Mouse (Mus musculus) C2C12 (cell line): ENCODE results near the gene Tmem86a. TPM values are rescaled to one million over a fixed set of nuclear protein-coding genes. Genes with fewer than 3 reads are reported as not detected.

ENCODE experiments used
- H3K27me3 ChIP-seq: one replicate; pipeline ENCODE4 v1.6.1; 2011; ENCODE audit not compliant: control insufficient read depth, insufficient read depth, insufficient read length
- H3K36me3 ChIP-seq: one replicate; pipeline ENCODE4 v1.6.1; 2011; ENCODE audit not compliant: control insufficient read depth, insufficient read depth
- H3K4me3 ChIP-seq: one replicate; pipeline ENCODE4 v1.5.1; 2011; ENCODE audit warnings: mild to moderate bottlenecking, control low read depth; ENCODE audit not compliant: poor library complexity, insufficient read depth, severe bottlenecking
- H3K79me2 ChIP-seq: one replicate; pipeline ENCODE4 v1.6.1; 2011; ENCODE audit not compliant: control insufficient read depth, insufficient read depth
- H3K79me3 ChIP-seq: one replicate; pipeline ENCODE4 v1.6.1; 2011; ENCODE audit warnings: low read depth, control low read depth
- H3ac ChIP-seq: one replicate; pipeline ENCODE3; 2011; ENCODE audit warnings: low read depth; ENCODE audit not compliant: control insufficient read depth, insufficient read length
- CEBPB ChIP-seq: IDR thresholded peaks from one replicate; pipeline ENCODE4 v1.6.1; 2011; ENCODE audit warnings: low read depth, mild to moderate bottlenecking, control low read depth, moderate library complexity
- CTCF ChIP-seq: IDR thresholded peaks from one replicate; pipeline ENCODE4 v1.5.1; 2011; ENCODE audit not compliant: control insufficient read depth, insufficient read depth, insufficient read length
- FOSL1 ChIP-seq: IDR thresholded peaks from one replicate; pipeline ENCODE4 v1.8.0; 2011; ENCODE audit warnings: mild to moderate bottlenecking, low read length; ENCODE audit not compliant: poor library complexity, insufficient read depth, severe bottlenecking
- MAX ChIP-seq: IDR thresholded peaks from one replicate; pipeline ENCODE4 v1.6.1; 2011; ENCODE audit warnings: mild to moderate bottlenecking, control low read depth
- MYOD1 ChIP-seq: IDR thresholded peaks from one replicate; pipeline ENCODE4 v1.6.1; 2011; ENCODE audit warnings: low read depth; ENCODE audit not compliant: control insufficient read depth, insufficient read length
- MYOG ChIP-seq: IDR thresholded peaks from one replicate; pipeline ENCODE4 v1.6.1; 2011; ENCODE audit not compliant: control insufficient read depth, insufficient read length; ENCODE audit errors: extremely low read depth
- USF1 ChIP-seq: IDR thresholded peaks from one replicate; pipeline ENCODE4 v1.6.1; 2011; ENCODE audit warnings: low read depth, mild to moderate bottlenecking, control low read depth, moderate library complexity
- long read RNA-seq, 2 experiments: library from polyadenylated mRNA; unstranded; transcript quantifications; one replicate each; pipeline ENCODE4 v2.0.0; 2019 to 2020
- polyA plus RNA-seq: library from polyadenylated mRNA; unstranded; fragments of >200 nt; fragmentation: generic; extraction: Trizol; gene quantifications from one replicate; pipeline ENCODE4 v1.2.1, GENCODE M21; 2012; ENCODE audit warnings: missing spikeins

Gene Tmem86a
- polyA plus RNA-seq, result 6.8 TPM
- long read RNA-seq, experiment 1, transcript Tmem86a-201 (3 exons, 1,831 nt), result major isoform, 25 of 30 reads
- long read RNA-seq, experiment 1, partial matches to known transcripts, result 0 of 30 reads
- long read RNA-seq, experiment 1, other reads (novel, unspliced or antisense), result 5 of 30 reads
- long read RNA-seq, experiment 2, transcript Tmem86a-201 (3 exons, 1,831 nt), result major isoform, 53 of 54 reads
- long read RNA-seq, experiment 2, partial matches to known transcripts, result 0 of 54 reads
- long read RNA-seq, experiment 2, other reads (novel, unspliced or antisense), result 1 of 54 reads

- no peak for TF ChIP-seq USF1
- no peak for TF ChIP-seq MYOG
- no peak for TF ChIP-seq CTCF
- TF ChIP-seq CEBPB, result no peak
- TF ChIP-seq MYOD1, result no peak
- no peak for TF ChIP-seq MAX
- TF ChIP-seq FOSL1, result no peak
- Histone ChIP-seq H3K79me2 (no peaks in the 10 kb centered on the region), H3ac (peak within 1 kb of the TSS; percentile 77), H3K4me3 (peak within 1 kb of the TSS; percentile 34), H3K36me3 (no peaks in the 10 kb centered on the region), H3K27me3 (no peaks in the 10 kb centered on the region), H3K79me3 (no peaks in the 10 kb centered on the region)
Observed at GRCm38 (mm10) chr7:47050366-47050765, at the start of gene Tmem86a. TSS of gene Tmem86a (plus strand) at chr7:47050601.

GRCm38 (mm10) chr7:47000644-47000983 is 49.8 kb upstream of the Tmem86a start:
- no peak overlapping the region for H3ac ChIP-seq
- no peak overlapping the region for H3K4me3 ChIP-seq
- H3K36me3 ChIP-seq, result peaks cover 22% of the 10 kb centered on the region
- peaks cover 75% of the 10 kb centered on the region for H3K79me2 ChIP-seq
- H3K27me3 ChIP-seq, result no peaks in the 10 kb centered on the region
- TF ChIP-seq MYOD1 (peak; percentile 57), MYOG (no peak), CEBPB (no peak)
- H3K79me3 ChIP-seq, result peaks cover 41% of the 10 kb centered on the region

- TF ChIP-seq CEBPB, result no peak
- TF ChIP-seq FOSL1, result no peak
- no peak for TF ChIP-seq USF1
- TF ChIP-seq MYOG, result no peak
- no peak for TF ChIP-seq MYOD1
- no peak for TF ChIP-seq MAX
- TF ChIP-seq CTCF, result no peak
- no peaks in the 10 kb centered on the region for H3K27me3 ChIP-seq
- no peak overlapping the region for H3ac ChIP-seq
- no peak overlapping the region for H3K4me3 ChIP-seq
- peaks cover 48% of the 10 kb centered on the region for H3K79me3 ChIP-seq
- peaks cover 22% of the 10 kb centered on the region for H3K36me3 ChIP-seq
- peaks cover 82% of the 10 kb centered on the region for H3K79me2 ChIP-seq
Observed at GRCm38 (mm10) chr7:47001125-47001899, 49.1 kb upstream of the Tmem86a start.

GRCm38 (mm10) chr7:47001900-47002275 is 48.5 kb upstream of the Tmem86a start:
- peaks cover 54% of the 10 kb centered on the region for H3K79me3 ChIP-seq
- H3K36me3 ChIP-seq, result peaks cover 22% of the 10 kb centered on the region
- no peak for TF ChIP-seq USF1
- no peak for TF ChIP-seq MAX
- no peak for TF ChIP-seq MYOD1
- no peak for TF ChIP-seq FOSL1
- TF ChIP-seq CTCF, result no peak
- no peak for TF ChIP-seq MYOG
- no peak for TF ChIP-seq CEBPB
- peaks cover 88% of the 10 kb centered on the region for H3K79me2 ChIP-seq
- no peaks in the 10 kb centered on the region for H3K27me3 ChIP-seq
- no peak overlapping the region for H3K4me3 ChIP-seq
- no peak overlapping the region for H3ac ChIP-seq

- H3K36me3 ChIP-seq, result peaks cover 9% of the 10 kb centered on the region
- peaks cover 60% of the 10 kb centered on the region for H3K79me3 ChIP-seq
- no peaks in the 10 kb centered on the region for H3K27me3 ChIP-seq
- peaks cover 89% of the 10 kb centered on the region for H3K79me2 ChIP-seq
- TF ChIP-seq CTCF, result no peak
- no peak for TF ChIP-seq USF1
- TF ChIP-seq FOSL1, result no peak
- no peak for TF ChIP-seq CEBPB
- TF ChIP-seq MYOD1, result no peak
- no peak for TF ChIP-seq MYOG
- no peak for TF ChIP-seq MAX
- no peak overlapping the region for H3K4me3 ChIP-seq
- no peak overlapping the region for H3ac ChIP-seq
Observed at GRCm38 (mm10) chr7:47003411-47004115, 46.8 kb upstream of the Tmem86a start.
